Mouse (Mus musculus): ENCODE measurements at regions not wholly inside any gene's neighbourhood (a gene's known extent, or its start where the extent isn't known, plus 50 kb on each side); places are given as distances from the start of the nearest gene placed in this dataset.

DNA sequence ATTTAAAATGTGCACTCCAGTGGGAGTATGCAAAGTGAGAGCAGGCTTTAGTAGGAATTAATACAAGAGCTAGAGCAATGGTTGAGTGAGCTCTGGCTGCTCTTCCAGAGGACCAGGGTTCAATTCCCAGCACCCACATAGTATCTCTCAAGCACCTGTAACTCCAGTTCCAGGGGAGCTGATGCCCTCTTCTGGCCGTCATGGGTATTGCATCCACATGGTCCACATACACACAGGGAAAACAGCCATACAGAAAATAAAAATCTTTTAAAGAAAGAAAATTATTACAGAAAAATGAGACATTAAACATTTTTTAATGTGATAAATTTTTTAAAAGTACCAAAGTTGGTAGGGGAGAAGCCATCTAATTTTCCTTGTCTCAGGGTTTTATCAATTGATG is 196.3 kb downstream of the Cdc5l start:
- TF ChIP-seq CTCF (IDR thresholded peaks at IDR 0.05; ENCODE audit: low read depth) (no peak), EP300 (IDR thresholded peaks at IDR 0.05; ENCODE audit: low read depth) (no peak)
